Mouse (Mus musculus) liver, embryonic 15.5 days (tissue): ENCODE results near the gene Tomm20l. TPM values are rescaled to one million over a fixed set of nuclear protein-coding genes. Genes with fewer than 3 reads are reported as not detected.
"Not testable (repeated sequence)": the region's sequence is repeated elsewhere in the genome, so short reads cannot be mapped to it uniquely, and the experiment has no call there.

Source experiments
- ATAC-seq: fragments of 200-750 bp; cut with Nextera tagmentation; 2 replicates; pipeline ENCODE4 v1.8.0; 2017; ENCODE audit warnings: moderate number of reproducible peaks, mild to moderate bottlenecking, moderate library complexity; ENCODE audit not compliant: insufficient read depth
- H3K27ac ChIP-seq: fragments of 300-500 bp; sonication (generic); replicated peaks from 2 replicates; pipeline ENCODE4 v1.5.1; 2015; ENCODE audit warnings: mild to moderate bottlenecking, inconsistent platforms
- H3K27me3 ChIP-seq: fragments of 300-500 bp; sonication (generic); 2 replicates; pipeline ENCODE4 v1.6.1; 2015; ENCODE audit warnings: mild to moderate bottlenecking, inconsistent platforms
- H3K36me3 ChIP-seq: fragments of 300-500 bp; sonication (generic); replicated peaks from 2 replicates; pipeline ENCODE4 v1.6.1; 2015; ENCODE audit warnings: moderate library complexity, mild to moderate bottlenecking, inconsistent platforms
- H3K4me1 ChIP-seq: fragments of 300-500 bp; sonication (generic); replicated peaks from 2 replicates; pipeline ENCODE4 v1.6.1; 2015; ENCODE audit warnings: inconsistent platforms
- H3K4me2 ChIP-seq: fragments of 300-500 bp; sonication (generic); 2 replicates; pipeline ENCODE4 v1.6.1; 2015; ENCODE audit warnings: moderate library complexity, mild to moderate bottlenecking, inconsistent platforms
- H3K4me3 ChIP-seq: fragments of 300-500 bp; sonication (generic); replicated peaks from 2 replicates; pipeline ENCODE4 v1.5.1; 2015; ENCODE audit warnings: mild to moderate bottlenecking, inconsistent platforms
- H3K9ac ChIP-seq: fragments of 300-500 bp; sonication (generic); 2 replicates; pipeline ENCODE4 v1.6.1; 2015; ENCODE audit warnings: moderate library complexity, mild to moderate bottlenecking, inconsistent platforms
- H3K9me3 ChIP-seq: fragments of 300-500 bp; sonication (generic); replicated peaks from 2 replicates; pipeline ENCODE4 v1.6.1; 2016; ENCODE audit warnings: inconsistent platforms
- WGBS: fragments of 180-500 bp; shearing (Covaris S2); methylation state at CpG from one replicate; pipeline ENCODE4 v1.1.7; 2015; ENCODE audit warnings: mixed read lengths; ENCODE audit not compliant: insufficient replicate concordance; 5-methylcytosine and 5-hydroxymethylcytosine counted together
- polyA plus RNA-seq: library from polyadenylated mRNA; unstranded; fragments of >200 nt; fragmentation: Nextera tagmentation; extraction: Ambion mirVana; gene quantifications from 2 replicates; pipeline ENCODE4 v1.2.1, GENCODE M21; 2015

Gene Tomm20l
- polyA plus RNA-seq = not detected in 2 replicates

- Histone ChIP-seq H3K9me3 (no peaks in the 10 kb centered on the region), H3K36me3 (no peaks in the 10 kb centered on the region), H3K4me1 (peaks cover 19% of the 10 kb centered on the region), H3K27me3 (peaks cover 6% of the 10 kb centered on the region), H3K27ac (no peak within 1 kb of the TSS), H3K9ac (no peak within 1 kb of the TSS), H3K4me2 (peak within 1 kb of the TSS; percentile 56), H3K4me3 (peak within 1 kb of the TSS; percentile 17; the same call in 1 of the 2 replicates)
- no peak for ATAC-seq
- WGBS = 10% methylated on average over 33 of the region's 33 CpGs
These were observed at the start of gene Tomm20l for GRCm38 (mm10) chr12:71111331-71111730. TSS of gene Tomm20l (plus strand) at chr12:71111428.

- WGBS = 85% methylated on average over 17 of the region's 17 CpGs
- no peaks in the 10 kb centered on the region for H3K9me3 ChIP-seq
- peaks cover 85% of the 10 kb centered on the region for H3K36me3 ChIP-seq
- no peak overlapping the region for H3K27ac ChIP-seq
- no peaks in the 10 kb centered on the region for H3K27me3 ChIP-seq
- H3K4me1 ChIP-seq = no peaks in the 10 kb centered on the region
- H3K9ac ChIP-seq = no peak overlapping the region
- no peak for ATAC-seq
- H3K4me3 ChIP-seq = no peak overlapping the region
- no peak overlapping the region for H3K4me2 ChIP-seq
These were observed 41.4 kb upstream of the Tomm20l start for GRCm38 (mm10) chr12:71069846-71070245.

DNA sequence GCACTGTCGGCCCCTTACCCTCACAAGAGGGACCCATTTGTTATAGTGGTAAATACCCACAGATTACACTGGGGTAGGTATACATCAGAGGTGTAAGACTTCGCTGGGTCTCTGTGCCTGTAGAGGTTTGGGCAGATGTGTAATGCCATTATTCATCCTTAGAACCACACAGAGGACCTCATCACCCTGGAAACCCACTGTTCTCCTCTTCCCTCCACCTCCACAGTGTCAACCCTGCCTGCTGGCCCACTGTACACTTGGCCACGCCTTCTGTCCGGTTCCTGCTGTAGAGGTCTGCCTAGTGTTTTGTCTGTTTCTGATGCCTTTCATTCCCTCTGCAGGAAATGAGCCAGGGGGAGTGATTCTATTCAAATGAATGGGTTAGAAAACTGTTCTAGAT, 39.2 kb upstream of the Tomm20l start:
- Histone ChIP-seq H3K9me3 (no peaks in the 10 kb centered on the region), H3K36me3 (peaks cover 90% of the 10 kb centered on the region)
- no peak for ATAC-seq

GRCm38 (mm10) chr12:71073113-71073730, 38.0 kb upstream of the Tomm20l start:
- no peak overlapping the region for H3K4me2 ChIP-seq
- no peaks in the 10 kb centered on the region for H3K4me1 ChIP-seq
- no peak for ATAC-seq
- 60% methylated on average over 12 of the region's 12 CpGs for WGBS
- H3K9me3 ChIP-seq = no peaks in the 10 kb centered on the region
- no peaks in the 10 kb centered on the region for H3K27me3 ChIP-seq
- no peak overlapping the region for H3K4me3 ChIP-seq
- H3K27ac ChIP-seq = no peak overlapping the region
- peaks cover 78% of the 10 kb centered on the region for H3K36me3 ChIP-seq
- H3K9ac ChIP-seq = no peak overlapping the region

More for the DNA sequence above, 39.2 kb upstream of the Tomm20l start:
- no peak overlapping the region for H3K9ac ChIP-seq
- no peak overlapping the region for H3K27ac ChIP-seq
- no peaks in the 10 kb centered on the region for H3K27me3 ChIP-seq
- no peaks in the 10 kb centered on the region for H3K4me1 ChIP-seq
- 78% methylated on average over 4 of the region's 4 CpGs for WGBS
- no peak overlapping the region for H3K4me2 ChIP-seq
- no peak overlapping the region for H3K4me3 ChIP-seq

GRCm38 (mm10) chr12:71086331-71086730, 24.9 kb upstream of the Tomm20l start:
- no peaks in the 10 kb centered on the region for H3K9me3 ChIP-seq
- H3K4me2 ChIP-seq = no peak overlapping the region
- 81% methylated on average over 8 of the region's 8 CpGs for WGBS
- H3K36me3 ChIP-seq = peaks cover 19% of the 10 kb centered on the region
- no peaks in the 10 kb centered on the region for H3K4me1 ChIP-seq
- no peak overlapping the region for H3K4me3 ChIP-seq
- no peaks in the 10 kb centered on the region for H3K27me3 ChIP-seq
- no peak overlapping the region for H3K27ac ChIP-seq
- H3K9ac ChIP-seq = no peak overlapping the region
- ATAC-seq = no peak

DNA sequence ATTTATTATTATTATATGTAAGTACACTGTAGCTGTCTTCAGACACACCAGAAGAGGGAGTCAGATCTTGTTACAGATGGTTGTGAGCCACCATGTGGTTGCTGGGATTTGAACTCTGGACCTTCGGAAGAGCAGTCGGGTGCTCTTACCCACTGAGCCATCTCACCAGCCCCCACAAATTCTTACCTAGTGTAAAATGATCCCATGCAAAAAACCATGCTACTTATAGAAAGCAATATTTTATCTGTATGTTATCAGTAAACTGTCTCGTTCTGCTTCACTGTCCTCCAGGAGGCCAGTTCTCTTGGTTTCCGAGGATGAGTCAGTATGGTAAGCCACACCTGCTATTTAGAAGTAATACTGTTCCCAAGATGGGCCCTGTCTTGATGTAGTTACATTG, 7.0 kb upstream of the Tomm20l start:
- 60% methylated on average over 4 of the region's 4 CpGs for WGBS
- ATAC-seq, H3K4me2 ChIP-seq, H3K27ac ChIP-seq, H3K4me1 ChIP-seq, H3K36me3 ChIP-seq, H3K27me3 ChIP-seq, H3K4me3 ChIP-seq, H3K9ac ChIP-seq, H3K9me3 ChIP-seq: not testable (repeated sequence)

GRCm38 (mm10) chr12:71107216-71107771, 3.9 kb upstream of the Tomm20l start:
- Histone ChIP-seq H3K27me3 (peaks cover 6% of the 10 kb centered on the region), H3K27ac (no peak overlapping the region), H3K36me3 (no peaks in the 10 kb centered on the region), H3K9ac (no peak overlapping the region), H3K4me1 (peaks cover 6% of the 10 kb centered on the region), H3K4me2 (no peak overlapping the region), H3K9me3 (no peaks in the 10 kb centered on the region), H3K4me3 (no peak overlapping the region)
- ATAC-seq = no peak
- WGBS = 75% methylated on average over 6 of the region's 6 CpGs

GRCm38 (mm10) chr12:71113074-71113473, 1.8 kb downstream of the Tomm20l start:
- Histone ChIP-seq H3K36me3 (no peaks in the 10 kb centered on the region), H3K9ac (no peak overlapping the region), H3K27me3 (peaks cover 6% of the 10 kb centered on the region), H3K4me2 (peak overlapping the region; percentile 43; the same call in 1 of the 2 replicates), H3K4me3 (no peak overlapping the region), H3K27ac (no peak overlapping the region), H3K4me1 (peaks cover 19% of the 10 kb centered on the region), H3K9me3 (no peaks in the 10 kb centered on the region)
- ATAC-seq = no peak; the same call in 1 of the 2 replicates
- WGBS = 29% methylated on average over 10 of the region's 10 CpGs

- ATAC-seq = 0 out of 2 replicates have a peak, but pooled peaks have one; percentile 18
- no peaks in the 10 kb centered on the region for H3K36me3 ChIP-seq
- H3K9ac ChIP-seq = no peak overlapping the region
- no peaks in the 10 kb centered on the region for H3K9me3 ChIP-seq
- 16% methylated on average over 12 of the region's 12 CpGs for WGBS
- H3K27me3 ChIP-seq = peaks cover 6% of the 10 kb centered on the region
- H3K4me3 ChIP-seq = no peak overlapping the region
- H3K4me2 ChIP-seq = peak overlapping the region; percentile 43
- H3K27ac ChIP-seq = no peak overlapping the region
- H3K4me1 ChIP-seq = peaks cover 19% of the 10 kb centered on the region
These were observed 2.6 kb downstream of the Tomm20l start for GRCm38 (mm10) chr12:71113675-71114288.

- no peak for ATAC-seq
- H3K4me3 ChIP-seq = no peak overlapping the region
- no peak overlapping the region for H3K27ac ChIP-seq
- no peak overlapping the region for H3K9ac ChIP-seq
- H3K27me3 ChIP-seq = peaks cover 2% of the 10 kb centered on the region
- H3K4me1 ChIP-seq = peaks cover 15% of the 10 kb centered on the region
- no peak overlapping the region for H3K4me2 ChIP-seq
- no peaks in the 10 kb centered on the region for H3K9me3 ChIP-seq
- H3K36me3 ChIP-seq = no peaks in the 10 kb centered on the region
- 72% methylated on average over 5 of the region's 5 CpGs for WGBS
These were observed 5.2 kb downstream of the Tomm20l start for GRCm38 (mm10) chr12:71116411-71116810.

GRCm38 (mm10) chr12:71122731-71123130, 11.5 kb downstream of the Tomm20l start:
- ATAC-seq = no peak
- H3K27me3 ChIP-seq = no peaks in the 10 kb centered on the region
- H3K27ac ChIP-seq = no peak overlapping the region
- H3K36me3 ChIP-seq = peaks cover 37% of the 10 kb centered on the region
- no peak overlapping the region for H3K4me2 ChIP-seq
- H3K4me1 ChIP-seq = no peaks in the 10 kb centered on the region
- H3K9ac ChIP-seq = no peak overlapping the region
- no peak overlapping the region for H3K4me3 ChIP-seq
- no peaks in the 10 kb centered on the region for H3K9me3 ChIP-seq
- WGBS = 76% methylated on average over 10 of the region's 10 CpGs
